Comparison of ENCODE assay signal across 18 mouse cellular contexts in the genomic region with DNA sequence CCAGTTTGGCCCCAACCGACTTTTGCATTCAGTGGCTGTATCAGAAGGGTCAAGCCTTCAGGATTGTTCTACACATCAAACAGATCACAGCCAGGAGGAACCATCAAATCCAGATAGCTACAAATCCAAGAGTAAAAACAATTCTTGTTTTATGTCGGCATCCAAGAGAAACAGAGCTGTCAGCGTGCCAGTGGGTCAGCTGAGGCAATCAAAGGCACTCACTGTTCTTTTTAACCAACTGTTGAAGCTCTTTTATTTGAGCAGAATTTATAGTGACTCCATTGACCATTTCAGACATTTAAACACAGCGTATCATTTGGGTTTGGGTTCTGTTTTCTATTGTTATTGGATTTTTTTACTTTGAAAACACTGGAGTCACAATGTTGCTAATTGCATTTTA. TPM values are rescaled to one million over a fixed set of nuclear protein-coding genes. Genes with fewer than 3 reads are reported as not detected.
A peak's percentile ranks its signal among the peaks of the same experiment; 100 is the strongest.
DNase-seq lines count a peak whose midpoint lies in the region; ATAC-seq and TF ChIP-seq lines count a peak whose summit lies in the region.
"Had no signal": no experiment of that assay in that cellular context is flagged by ENCODE, and none has a peak within 500 bp of the region (broad histone marks: within the 10 kb centered on the region; RNA-seq: fewer than 3 reads in every experiment).

No protein-coding gene starts in this region.

- no peak for TF ChIP-seq CTCF in forebrain, postnatal 0 days (IDR thresholded peaks at IDR 0.05; ENCODE audit: low read depth)
- TF ChIP-seq CTCF in layer of hippocampus, adult 2 months (conservative IDR thresholded peaks at IDR 0.05) = no peak

- WGBS in forebrain, postnatal 0 days = 42% methylated on average over 4 of the region's 4 CpGs
- 42% methylated on average over 4 of the region's 4 CpGs for WGBS in forebrain, embryonic 15.5 days
- 59% methylated on average over 4 of the region's 4 CpGs for WGBS in midbrain, embryonic 14.5 days
- WGBS in midbrain, embryonic 10.5 days = 73% methylated on average over 4 of the region's 4 CpGs
- 69% methylated on average over 4 of the region's 4 CpGs for WGBS in heart, embryonic 10.5 days

- DNase-seq in forebrain, postnatal 0 days = peak; percentile 27
- DNase-seq in midbrain, embryonic 14.5 days = peak; percentile 40
- DNase-seq in midbrain, embryonic 10.5 days (ENCODE audit: low spot score) = no peak
- peak; percentile 9 to 16 for DNase-seq in layer of hippocampus, adult 2 months (ENCODE audit: low spot score in 2 of 2)
- DNase-seq in left cerebral cortex, postnatal 4 days = peak; percentile 32
- no peak for DNase-seq in Muller cell, postnatal 12 days (ENCODE audit: inconsistent ontology term)
- no peak for DNase-seq in heart, embryonic 10.5 days (ENCODE audit: low spot score)
- DNase-seq: gastrocnemius, postnatal 25 days; heart, postnatal 36 days; lung, postnatal 14 days; thymus, adult 18-20 months had no signal

- no peak overlapping the region for H3K4me2 ChIP-seq in forebrain, postnatal 0 days (ENCODE audit: low read depth)
- H3K4me2 ChIP-seq in forebrain, embryonic 15.5 days (replicated peaks) = no peak overlapping the region
- H3K4me2 ChIP-seq in midbrain, embryonic 14.5 days (ENCODE audit: low read length) = no peak overlapping the region
- H3K4me2 ChIP-seq: embryonic facial prominence, embryonic 13.5 days; heart, embryonic 11.5 days; intestine, embryonic 15.5 days; limb, embryonic 12.5 days; liver, embryonic 15.5 days; midbrain, embryonic 13.5 days had no signal

- no peaks in the 10 kb centered on the region for H3K36me3 ChIP-seq in forebrain, postnatal 0 days (ENCODE audit: insufficient read depth)
- no peaks in the 10 kb centered on the region for H3K36me3 ChIP-seq in forebrain, embryonic 15.5 days
- no peaks in the 10 kb centered on the region for H3K36me3 ChIP-seq in midbrain, embryonic 14.5 days (ENCODE audit: control insufficient read depth, insufficient read depth, low read length)
- H3K36me3 ChIP-seq in midbrain, embryonic 10.5 days = no peaks in the 10 kb centered on the region
- no peaks in the 10 kb centered on the region for H3K36me3 ChIP-seq in heart, embryonic 10.5 days
- H3K36me3 ChIP-seq: embryonic facial prominence, embryonic 13.5 days; intestine, embryonic 15.5 days; limb, embryonic 12.5 days; liver, embryonic 15.5 days; midbrain, embryonic 13.5 days had no signal

- no peak overlapping the region for H3K27ac ChIP-seq in forebrain, postnatal 0 days (ENCODE audit: low read depth, low read length)
- no peak overlapping the region for H3K27ac ChIP-seq in forebrain, embryonic 15.5 days (replicated peaks)
- no peak overlapping the region for H3K27ac ChIP-seq in midbrain, embryonic 14.5 days (replicated peaks; ENCODE audit: low read depth, low read length)
- H3K27ac ChIP-seq in midbrain, embryonic 10.5 days (replicated peaks) = no peak overlapping the region
- H3K27ac ChIP-seq in layer of hippocampus, adult 2 months = peak overlapping the region; percentile 61
- H3K27ac ChIP-seq in heart, embryonic 10.5 days = no peak overlapping the region
- H3K27ac ChIP-seq: embryonic facial prominence, embryonic 13.5 days; intestine, embryonic 15.5 days; limb, embryonic 12.5 days; liver, embryonic 15.5 days; midbrain, embryonic 13.5 days had no signal

- no peak for ATAC-seq in forebrain, postnatal 0 days
- ATAC-seq in forebrain, embryonic 15.5 days (replicated peaks) = no peak
- no peak for ATAC-seq in midbrain, embryonic 14.5 days (ENCODE audit: low FRiP score, low TSS enrichment)
- ATAC-seq: intestine, embryonic 15.5 days; midbrain, embryonic 13.5 days had no signal

- H3K9ac ChIP-seq in forebrain, postnatal 0 days = no peak overlapping the region
- no peak overlapping the region for H3K9ac ChIP-seq in forebrain, embryonic 15.5 days (replicated peaks)
- H3K9ac ChIP-seq in midbrain, embryonic 14.5 days (replicated peaks; ENCODE audit: low read length) = no peak overlapping the region
- H3K9ac ChIP-seq: embryonic facial prominence, embryonic 13.5 days; intestine, embryonic 15.5 days; limb, embryonic 12.5 days; liver, embryonic 15.5 days; midbrain, embryonic 13.5 days had no signal

- intact Hi-C loops in left cerebral cortex, postnatal 4 days (cut with DNase I) = no loop called here

- H3K4me1 ChIP-seq in forebrain, postnatal 0 days (ENCODE audit: insufficient read depth) = no peaks in the 10 kb centered on the region
- no peaks in the 10 kb centered on the region for H3K4me1 ChIP-seq in forebrain, embryonic 15.5 days
- H3K4me1 ChIP-seq in midbrain, embryonic 14.5 days (ENCODE audit: control insufficient read depth, insufficient read depth, low read length) = no peaks in the 10 kb centered on the region
- H3K4me1 ChIP-seq in midbrain, embryonic 10.5 days = peaks cover 17% of the 10 kb centered on the region
- H3K4me1 ChIP-seq in heart, embryonic 10.5 days = no peaks in the 10 kb centered on the region
- H3K4me1 ChIP-seq: embryonic facial prominence, embryonic 13.5 days; intestine, embryonic 15.5 days; limb, embryonic 12.5 days; liver, embryonic 15.5 days; midbrain, embryonic 13.5 days had no signal

- no peak overlapping the region for H3K4me3 ChIP-seq in forebrain, postnatal 0 days (ENCODE audit: low read depth, low read length)
- H3K4me3 ChIP-seq in forebrain, embryonic 15.5 days = no peak overlapping the region
- H3K4me3 ChIP-seq in midbrain, embryonic 14.5 days (replicated peaks; ENCODE audit: low read depth, low read length) = no peak overlapping the region
- H3K4me3 ChIP-seq in midbrain, embryonic 10.5 days = no peak overlapping the region
- peak overlapping the region; percentile 20; the same call in 1 of the 2 replicates for H3K4me3 ChIP-seq in layer of hippocampus, adult 2 months
- H3K4me3 ChIP-seq in heart, embryonic 10.5 days = no peak overlapping the region
- H3K4me3 ChIP-seq: embryonic facial prominence, embryonic 13.5 days; intestine, embryonic 15.5 days; limb, embryonic 12.5 days; liver, embryonic 15.5 days; midbrain, embryonic 13.5 days had no signal

- H3K27me3 ChIP-seq in forebrain, postnatal 0 days (ENCODE audit: insufficient read depth, low read length) = no peaks in the 10 kb centered on the region
- H3K27me3 ChIP-seq in forebrain, embryonic 15.5 days = no peaks in the 10 kb centered on the region
- no peaks in the 10 kb centered on the region for H3K27me3 ChIP-seq in midbrain, embryonic 14.5 days (ENCODE audit: control insufficient read depth, insufficient read depth, low read length)
- H3K27me3 ChIP-seq in midbrain, embryonic 10.5 days (ENCODE audit: low read depth, poor library complexity, severe bottlenecking) = no peaks in the 10 kb centered on the region
- no peaks in the 10 kb centered on the region for H3K27me3 ChIP-seq in heart, embryonic 10.5 days (ENCODE audit: insufficient read depth, poor library complexity, severe bottlenecking)
- H3K27me3 ChIP-seq: embryonic facial prominence, embryonic 13.5 days; intestine, embryonic 15.5 days; limb, embryonic 12.5 days; liver, embryonic 15.5 days had no signal

- no peaks in the 10 kb centered on the region for H3K9me3 ChIP-seq in forebrain, postnatal 0 days (ENCODE audit: low read length)
- H3K9me3 ChIP-seq in forebrain, embryonic 15.5 days = no peaks in the 10 kb centered on the region
- H3K9me3 ChIP-seq in midbrain, embryonic 14.5 days (ENCODE audit: control insufficient read depth, low read length) = no peaks in the 10 kb centered on the region
- H3K9me3 ChIP-seq in midbrain, embryonic 10.5 days (replicated peaks) = no peaks in the 10 kb centered on the region
- H3K9me3 ChIP-seq in heart, embryonic 10.5 days = no peaks in the 10 kb centered on the region
- H3K9me3 ChIP-seq: embryonic facial prominence, embryonic 13.5 days; intestine, embryonic 15.5 days; limb, embryonic 12.5 days; liver, embryonic 15.5 days; midbrain, embryonic 13.5 days had no signal

RNA-seq across cellular contexts. Expression of gene Dnajc24, which starts 34.9 kb away (rescaled TPM):
- 25.3 and 28.3 TPM in 2 replicates for total RNA-seq in forebrain, postnatal 0 days (2014; rRNA removed)
- polyA plus RNA-seq in forebrain, postnatal 0 days (2015; fragmentation: Nextera tagmentation; extraction: Ambion mirVana) = 21.1 and 22.1 TPM in 2 replicates
- polyA plus RNA-seq in forebrain, embryonic 15.5 days (2015; fragmentation: Nextera tagmentation; extraction: Ambion mirVana) = 37.8 and 40.3 TPM in 2 replicates
- polyA plus RNA-seq in midbrain, embryonic 14.5 days (2014; fragmentation: Nextera tagmentation; extraction: Ambion mirVana) = 28.6 and 29.3 TPM in 2 replicates
- 54.3 and 54.6 TPM in 2 replicates for polyA plus RNA-seq in midbrain, embryonic 10.5 days (2016; fragmentation: Nextera tagmentation; extraction: Ambion mirVana)
- total RNA-seq in layer of hippocampus, adult 2 months (2021) = 10 to 100 TPM; 26.4 to 27.9 TPM
- total RNA-seq in left cerebral cortex, postnatal 4 days (2021) = 10 to 100 TPM; 23.3 to 27.1 TPM
- polyA plus RNA-seq in heart, embryonic 10.5 days (2016; fragmentation: Nextera tagmentation; extraction: Ambion mirVana) = 34.3 and 36.6 TPM in 2 replicates

Comparison
In these comparisons a context has a peak if more than half of its experiments do, and no peak if none do; other contexts are left out.
1. DNase-seq: peak in forebrain, postnatal 0 days (single experiment), midbrain, embryonic 14.5 days (single experiment), layer of hippocampus, adult 2 months (2 of 2) and left cerebral cortex, postnatal 4 days (single experiment); none in midbrain, embryonic 10.5 days (single experiment), Muller cell, postnatal 12 days (single experiment) and heart, embryonic 10.5 days (single experiment).